Mouse (Mus musculus) megakaryocyte, adult 5-6 weeks (primary cell): Measurements from ENCODE around the gene F2r. TPM values are rescaled to one million over a fixed set of nuclear protein-coding genes. Genes with fewer than 3 reads are reported as not detected.

Experiments used
- ATAC-seq: 2 replicates; pipeline ENCODE4 v1.8.0; 2016; ENCODE audit warnings: mild to moderate bottlenecking, inconsistent platforms; ENCODE audit not compliant: poor library complexity, severe bottlenecking
- total RNA-seq, 2 experiments: library from RNA; stranded (forward) in 1 of 2; stranded (reverse) in 1 of 2; fragments of 153-499, 151-499 nt in 1 of 2; fragments of 221-1000, 200-1000 nt in 1 of 2; gene quantifications; 2 replicates each; pipeline versions ENCODE4 v1.2.3 to v1.2.4; 2015 to 2017

Gene F2r
- 1.1 and 2.1 TPM in 2 replicates for total RNA-seq (2015)
- 0.65 and 1.9 TPM in 2 replicates for total RNA-seq (2017)

DNA sequence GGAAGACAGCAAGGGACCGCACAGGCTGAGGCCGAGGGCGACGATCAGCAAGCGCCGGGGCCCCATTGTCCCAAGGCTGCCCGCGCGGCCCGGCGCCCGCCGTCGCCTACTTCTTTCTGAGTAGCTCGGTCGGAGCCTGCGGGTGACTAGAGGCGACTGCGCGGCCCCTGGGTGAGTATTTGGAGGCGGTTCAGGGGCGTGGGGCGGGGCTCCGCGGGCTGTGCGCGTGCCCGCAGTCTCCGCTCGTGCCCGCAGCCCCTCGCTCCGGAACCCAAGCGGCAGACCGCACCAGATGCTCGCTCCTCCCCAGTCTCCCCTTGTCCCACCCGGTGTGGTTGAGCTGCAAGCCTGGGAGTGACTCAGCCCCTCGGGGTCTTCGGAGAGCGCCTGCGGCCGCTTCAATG lies at the start of gene F2r:
Gene F2r (minus strand): TSS at position 179 of the 404 bp plus-strand sequence.
- peak; percentile 95 for ATAC-seq

DNA sequence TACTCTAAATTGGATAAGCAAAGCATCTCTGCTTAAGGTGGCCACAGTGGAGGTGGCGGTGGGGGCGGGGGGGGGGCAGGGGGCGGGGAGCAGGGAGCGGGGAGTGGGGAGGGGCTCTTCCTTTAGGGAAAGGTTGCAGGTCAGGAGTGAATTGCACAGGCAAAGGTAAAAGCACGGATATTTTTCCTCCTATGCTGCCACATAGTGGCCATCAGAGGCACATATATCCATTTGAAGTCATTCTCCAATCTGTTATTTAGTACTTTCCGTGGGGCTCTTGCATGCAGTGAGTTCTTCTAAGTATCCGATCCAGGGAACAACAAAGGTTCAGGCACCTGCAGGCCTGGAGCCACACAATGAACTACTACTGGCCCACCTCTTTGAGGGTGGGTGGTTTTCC lies 49.0 kb upstream of the F2r start:
- no peak for ATAC-seq

DNA sequence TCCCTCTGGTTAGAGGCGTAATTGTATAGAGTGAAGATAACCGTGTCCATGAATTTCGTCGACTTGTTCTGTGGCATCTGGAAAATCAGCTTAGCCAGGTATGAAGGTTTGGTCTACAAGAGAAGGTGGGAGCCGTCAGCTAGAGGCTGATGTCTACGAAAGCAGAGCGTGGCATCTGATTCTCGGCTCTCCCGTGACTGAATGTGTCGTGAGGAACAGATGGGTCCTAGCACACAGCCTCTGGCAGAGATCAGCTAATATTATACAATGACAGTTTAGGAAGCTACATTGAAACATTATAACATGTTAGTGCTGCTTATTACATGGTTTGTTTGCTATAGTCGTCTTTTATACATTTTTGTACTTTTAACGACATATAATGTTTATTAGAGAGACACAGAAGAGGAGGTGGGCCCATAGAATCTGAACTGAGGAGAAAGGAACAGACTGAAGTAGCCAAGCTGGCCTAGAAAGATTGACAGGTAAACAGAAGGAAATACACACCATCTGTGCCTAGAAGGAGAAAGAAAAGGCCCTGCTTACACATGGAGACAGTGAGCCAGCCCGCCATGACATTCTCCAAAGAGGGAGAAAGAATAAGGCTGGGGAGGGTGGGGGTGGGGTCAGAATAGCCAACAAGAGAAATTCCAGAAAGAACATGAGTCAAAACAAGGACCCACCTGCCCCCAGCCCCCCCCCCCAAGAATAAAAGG lies 47.5 kb upstream of the F2r start:
- ATAC-seq, result no peak

DNA sequence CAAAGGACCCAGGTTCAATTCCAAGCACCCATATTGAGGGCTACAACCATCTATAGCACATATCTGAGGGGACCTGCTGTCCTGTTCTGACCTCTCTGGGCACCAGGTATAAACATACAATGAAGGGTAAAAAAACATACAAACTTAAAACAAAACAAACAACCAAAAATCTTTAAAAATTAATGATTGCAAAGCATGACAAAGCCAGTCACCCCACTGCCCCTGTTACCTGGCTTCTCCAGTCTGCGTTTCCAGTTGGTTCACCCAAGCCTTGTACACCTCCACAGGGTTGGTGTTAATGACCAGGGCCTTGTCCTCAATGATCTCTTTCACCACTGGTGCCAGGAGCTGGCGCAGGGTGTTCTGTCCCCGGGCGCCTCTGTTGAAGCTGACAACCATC lies 45.5 kb upstream of the F2r start:
- no peak for ATAC-seq

DNA sequence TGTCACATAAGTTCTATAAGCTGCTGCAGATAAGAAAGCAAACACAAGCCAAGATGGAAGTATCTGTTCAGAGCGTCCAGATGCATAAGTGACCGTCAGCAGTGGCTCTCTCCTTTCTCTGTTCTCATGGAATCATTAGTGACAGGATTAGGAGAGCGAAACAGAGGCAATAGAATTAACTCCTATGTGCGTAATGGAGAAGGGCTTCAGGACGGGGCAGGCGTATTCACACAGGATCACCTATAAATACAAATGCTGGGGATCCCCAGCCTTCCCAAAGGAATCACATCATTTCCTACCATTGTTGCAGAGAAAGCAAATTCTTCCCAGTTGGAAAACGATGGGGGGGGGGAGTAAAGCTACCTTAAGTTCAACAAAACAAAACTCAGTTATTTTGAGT lies 41.1 kb upstream of the F2r start:
- no peak for ATAC-seq

DNA sequence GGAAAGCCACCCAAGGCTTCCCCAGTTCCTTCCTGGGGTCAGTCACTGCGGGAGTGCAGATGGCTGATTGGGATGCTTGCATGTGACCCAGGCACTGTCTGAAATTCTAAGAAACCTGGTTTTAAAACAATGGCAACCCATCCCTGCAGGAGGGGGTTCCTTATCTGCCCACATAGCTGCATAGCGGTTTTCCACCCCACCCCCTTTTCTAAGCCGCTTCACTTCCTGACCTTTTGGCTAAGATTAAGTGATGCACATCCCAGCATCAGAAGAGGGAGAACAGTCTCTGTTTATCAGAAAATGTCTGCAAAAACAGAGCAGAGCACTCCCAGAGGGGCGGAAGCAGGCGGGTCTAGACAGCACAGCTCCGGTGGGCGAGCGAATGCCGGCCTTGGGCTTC lies 38.9 kb upstream of the F2r start:
- ATAC-seq, result 0 out of 2 replicates have a peak, but pooled peaks have one; percentile 30

DNA sequence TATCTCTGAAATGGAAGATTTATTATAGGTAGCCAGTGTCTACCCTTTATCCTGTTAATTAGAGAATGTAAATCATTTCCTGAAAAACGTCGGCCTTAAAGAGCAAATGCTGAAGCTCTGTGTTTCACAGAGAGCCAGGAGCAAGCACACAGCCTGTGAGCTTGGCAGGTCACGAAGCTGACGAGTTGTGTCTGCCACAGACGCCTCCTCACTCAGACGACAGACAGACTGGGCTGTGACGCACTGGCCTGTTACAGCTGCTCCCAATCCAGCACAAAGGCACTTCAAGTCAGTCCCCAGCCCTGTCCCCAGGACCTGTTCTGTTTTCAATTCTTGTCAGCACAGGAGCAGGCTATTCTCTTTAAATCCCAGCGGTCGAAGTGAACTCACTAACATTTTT lies 37.0 kb upstream of the F2r start:
- ATAC-seq, result no peak

DNA sequence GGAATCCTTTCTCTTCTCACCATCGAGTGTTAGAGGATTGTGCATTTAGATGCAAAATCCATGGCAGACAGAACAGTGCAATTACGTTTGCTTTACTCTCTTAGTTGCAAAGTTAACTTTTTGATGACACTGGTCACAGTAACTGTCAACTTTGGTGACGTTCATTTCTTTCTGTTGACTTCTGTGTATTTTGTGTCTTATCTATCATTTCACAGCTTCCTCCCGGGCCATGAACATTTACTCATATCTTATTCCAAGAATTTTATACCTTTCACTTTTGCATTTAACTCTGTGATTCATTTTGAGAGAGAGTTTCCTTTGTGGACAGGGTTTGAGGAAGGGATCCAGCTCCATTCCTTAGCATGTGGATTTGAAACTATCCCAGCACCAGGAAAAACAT lies 35.4 kb upstream of the F2r start:
- ATAC-seq, result no peak

DNA sequence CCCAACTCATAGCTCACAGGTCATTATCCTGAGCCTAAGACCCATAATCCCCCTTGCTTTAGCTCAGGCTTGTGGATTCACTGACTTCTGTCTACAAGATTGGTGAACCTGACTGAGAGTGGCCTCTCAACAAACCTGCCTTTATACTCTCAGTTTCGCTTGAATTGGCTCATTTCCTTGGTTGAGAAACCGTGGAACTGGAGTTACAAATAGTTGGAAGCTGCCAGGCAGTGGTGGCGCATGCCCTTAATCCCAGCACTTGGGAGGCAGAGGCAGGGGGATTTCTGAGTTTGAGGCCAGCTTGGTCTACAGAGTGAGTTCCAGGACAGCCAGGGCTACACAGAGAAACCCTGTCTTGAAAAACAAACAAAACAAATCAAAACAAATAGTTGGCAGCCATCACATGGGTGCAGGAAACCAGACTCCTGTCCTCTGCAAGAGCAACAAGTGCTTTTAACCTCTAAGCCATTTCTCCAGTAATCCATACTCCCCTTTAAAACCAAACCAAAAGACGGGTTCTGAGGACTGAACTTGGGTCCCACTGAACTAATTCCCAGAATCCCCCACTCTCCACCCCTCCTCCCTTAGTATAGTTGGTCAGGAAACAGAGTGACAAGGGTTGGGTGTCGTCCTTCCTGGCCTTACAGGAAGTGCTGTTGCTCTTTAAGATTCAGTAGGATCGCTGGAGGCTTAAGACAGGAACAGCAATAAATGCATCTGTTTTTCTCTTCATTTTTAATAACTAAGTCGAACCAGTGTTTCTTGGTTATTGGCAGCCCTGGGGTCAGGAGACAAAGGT lies 33.8 kb upstream of the F2r start:
- ATAC-seq, result no peak

DNA sequence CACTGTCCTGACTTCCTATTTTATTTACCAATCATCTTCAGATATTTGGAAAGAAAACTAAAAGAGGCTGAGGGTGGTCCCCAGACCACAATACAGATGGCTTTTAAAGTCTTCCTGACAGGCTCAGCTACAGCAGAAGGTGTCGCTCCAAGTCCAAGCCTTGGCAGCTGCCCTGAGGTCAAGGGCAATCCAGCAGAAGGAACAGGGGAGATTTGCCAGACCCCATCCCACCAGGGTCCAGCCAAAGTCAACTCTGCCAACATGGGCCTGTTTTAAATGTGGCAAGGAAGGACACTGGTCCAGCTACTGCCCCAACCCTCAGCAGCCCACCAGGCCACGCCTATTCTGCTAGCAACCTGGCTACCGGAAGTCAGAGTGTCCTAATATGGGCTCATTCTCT lies 31.7 kb upstream of the F2r start:
- ATAC-seq, result no peak

DNA sequence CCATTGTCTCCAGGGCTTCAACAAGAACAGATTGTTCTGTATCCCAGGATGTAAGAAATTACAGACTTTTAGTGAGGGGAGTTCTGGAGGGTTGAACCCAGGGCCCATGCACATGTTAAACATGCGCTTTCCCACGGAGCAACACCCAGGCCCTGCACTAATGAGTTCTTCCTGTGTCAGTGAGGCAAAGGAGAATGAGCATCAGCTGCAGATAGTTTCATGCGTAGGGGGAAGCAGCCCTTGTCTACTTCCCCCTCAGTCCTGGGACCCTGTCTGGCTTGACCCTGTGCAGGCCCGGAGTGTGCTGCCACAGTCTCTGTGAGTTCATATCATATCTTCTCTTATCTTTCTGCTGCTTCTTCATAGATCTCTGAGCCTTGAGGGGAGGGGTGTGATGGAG lies 29.0 kb upstream of the F2r start:
- no peak for ATAC-seq

DNA sequence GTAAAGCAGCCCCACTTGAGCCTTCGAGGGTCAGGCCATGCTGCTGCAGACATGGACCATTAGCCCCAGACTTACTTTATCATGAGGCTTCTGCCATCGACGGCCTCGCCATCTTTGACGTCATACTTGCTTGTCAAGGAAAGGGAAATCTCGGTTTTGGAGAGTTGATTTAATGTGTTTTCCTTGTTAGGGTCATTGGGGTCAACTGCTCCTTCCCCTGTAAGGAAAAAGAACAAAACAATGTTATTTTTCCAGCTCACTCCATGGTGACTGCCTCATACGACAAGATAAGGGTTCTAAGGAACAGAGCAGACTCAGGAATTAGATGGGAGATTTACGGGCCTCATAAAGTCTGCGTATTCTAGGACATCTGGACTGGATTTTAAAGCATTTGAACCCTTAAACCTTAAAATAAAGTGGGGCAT lies 28.4 kb upstream of the F2r start:
- ATAC-seq, result no peak

DNA sequence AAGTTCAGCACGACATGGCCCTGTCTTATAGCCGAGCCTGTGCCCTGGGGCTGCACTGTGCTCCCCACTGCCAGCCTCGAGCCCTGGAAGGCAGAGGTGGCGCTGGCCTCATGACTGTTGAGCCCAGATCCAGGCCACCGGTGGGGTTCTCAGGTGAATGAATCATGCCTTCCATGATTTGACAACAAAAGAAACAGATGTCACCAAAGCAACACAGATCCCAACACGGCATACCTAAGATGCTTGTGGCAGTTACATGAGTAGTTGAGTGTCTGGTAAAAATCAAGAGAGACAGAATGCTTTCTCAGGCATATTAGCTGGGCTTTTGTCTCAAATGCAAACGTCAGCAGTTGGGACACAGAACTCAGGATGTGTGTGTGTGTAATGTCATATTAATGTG lies 25.5 kb upstream of the F2r start:
- no peak for ATAC-seq

DNA sequence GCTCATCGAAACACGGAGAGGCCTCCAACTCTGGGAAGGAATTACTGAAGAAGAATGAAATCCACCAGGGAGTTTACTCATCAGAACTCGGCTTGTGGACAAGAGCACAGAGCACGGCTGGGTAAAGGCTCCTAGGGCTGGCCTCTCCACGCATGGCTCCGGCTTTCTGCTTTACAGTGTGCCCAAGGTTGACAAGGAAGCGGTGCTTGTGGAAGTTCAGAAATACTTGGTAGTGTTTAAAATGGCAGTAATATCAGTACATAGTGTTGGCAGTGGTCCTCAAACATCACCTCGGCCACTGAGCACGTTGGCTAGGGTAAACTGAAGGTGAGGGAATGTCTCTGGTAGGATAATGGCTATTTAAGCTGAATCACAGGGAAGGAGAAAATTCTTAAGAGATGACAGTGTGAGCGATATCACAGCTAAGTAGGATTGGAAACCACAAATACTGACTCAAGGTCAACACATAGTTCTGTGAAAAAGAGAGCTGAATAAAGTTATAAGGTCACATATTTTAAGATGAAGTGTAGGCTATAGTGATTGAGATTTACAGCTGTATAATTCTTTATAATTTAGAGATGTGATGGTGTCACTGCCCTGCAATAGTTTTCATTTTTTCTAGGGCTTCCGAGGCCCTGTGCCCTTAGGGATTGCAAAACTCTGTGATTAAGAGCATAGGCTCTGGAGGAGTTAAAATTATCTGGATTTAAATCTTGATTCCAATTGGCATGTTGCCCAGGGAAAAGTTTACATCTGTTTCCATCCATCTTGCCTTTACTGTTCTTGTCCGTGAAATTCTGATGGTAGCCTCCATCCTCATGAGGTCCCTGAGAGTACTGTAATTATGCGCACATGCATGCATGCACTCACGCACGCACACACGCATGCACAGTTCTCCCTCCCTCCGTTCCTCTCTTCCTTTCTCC lies 23.0 kb upstream of the F2r start:
- ATAC-seq, result no peak

DNA sequence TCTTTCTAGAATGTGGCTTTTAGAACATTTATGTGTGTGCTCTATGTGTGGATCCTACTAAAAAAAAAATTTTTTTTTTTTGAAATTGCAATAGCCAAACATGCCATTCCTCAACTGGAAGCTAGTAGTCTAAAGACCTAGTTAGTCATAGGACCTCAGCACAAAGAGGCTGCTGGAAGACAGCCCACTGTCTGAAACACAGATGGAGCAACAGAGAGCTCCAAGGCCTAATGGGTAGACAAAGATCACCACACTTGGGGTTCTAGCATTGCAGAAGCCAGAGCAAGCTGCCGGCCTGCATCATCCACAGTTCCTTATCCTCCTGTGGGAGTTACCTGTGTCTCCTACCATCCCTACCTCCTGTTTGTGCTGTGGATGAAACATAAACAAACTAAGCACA lies 22.1 kb upstream of the F2r start:
- no peak for ATAC-seq

DNA sequence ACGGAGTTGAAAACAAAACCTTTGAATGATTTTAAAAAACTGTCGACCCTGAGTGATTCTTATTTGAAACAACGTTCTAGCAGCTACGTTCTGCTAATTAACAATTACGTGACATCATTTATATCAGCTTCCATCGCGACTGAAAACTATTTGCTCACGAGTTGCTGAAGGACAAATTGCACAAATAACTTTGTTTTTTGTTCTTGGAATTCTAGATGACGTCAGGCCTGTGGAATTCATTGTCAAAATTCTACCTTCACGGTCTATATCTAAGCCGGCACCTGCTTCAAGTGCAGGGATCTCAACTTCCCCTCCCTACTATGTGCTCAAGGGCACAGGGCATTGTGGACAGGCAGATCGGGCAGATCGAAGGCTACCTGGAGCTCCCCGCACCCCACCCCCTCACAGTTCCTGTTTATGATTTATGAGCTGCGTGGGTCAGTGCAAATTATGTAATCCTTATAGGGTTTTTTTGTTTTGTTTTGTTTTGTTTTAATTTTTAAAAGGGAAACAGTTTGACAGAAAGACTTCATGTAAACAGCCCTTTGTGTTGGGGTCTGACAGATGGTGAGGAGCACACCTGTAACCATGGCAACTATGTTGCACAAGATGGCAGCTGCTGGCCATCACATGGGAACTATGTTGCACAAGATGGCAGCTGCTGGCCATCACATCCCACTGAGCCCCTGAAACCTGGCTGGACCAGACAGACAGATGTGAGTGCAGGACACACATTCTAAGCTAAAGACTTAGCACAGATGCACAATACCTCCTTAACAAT lies 21.2 kb upstream of the F2r start:
- ATAC-seq, result no peak

DNA sequence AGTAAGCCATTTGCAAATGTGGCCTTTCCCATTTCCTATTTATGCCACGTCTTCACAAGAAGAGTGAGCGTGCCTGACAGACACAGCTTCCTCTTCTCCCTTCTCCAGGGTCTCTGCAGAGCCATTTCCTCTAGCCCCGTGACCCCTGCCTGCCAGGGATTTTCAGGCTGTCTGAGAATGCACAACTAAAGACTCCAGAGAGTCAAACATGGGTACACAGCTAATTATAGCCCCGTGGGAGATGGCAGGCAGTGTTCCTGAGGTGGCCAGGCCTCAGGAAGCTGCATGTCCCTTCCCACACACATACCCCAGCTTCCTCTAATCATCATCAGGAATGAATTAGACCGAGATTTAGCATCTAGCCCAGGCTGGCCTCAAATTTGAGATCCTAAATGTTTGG lies 20.6 kb upstream of the F2r start:
- ATAC-seq, result no peak

DNA sequence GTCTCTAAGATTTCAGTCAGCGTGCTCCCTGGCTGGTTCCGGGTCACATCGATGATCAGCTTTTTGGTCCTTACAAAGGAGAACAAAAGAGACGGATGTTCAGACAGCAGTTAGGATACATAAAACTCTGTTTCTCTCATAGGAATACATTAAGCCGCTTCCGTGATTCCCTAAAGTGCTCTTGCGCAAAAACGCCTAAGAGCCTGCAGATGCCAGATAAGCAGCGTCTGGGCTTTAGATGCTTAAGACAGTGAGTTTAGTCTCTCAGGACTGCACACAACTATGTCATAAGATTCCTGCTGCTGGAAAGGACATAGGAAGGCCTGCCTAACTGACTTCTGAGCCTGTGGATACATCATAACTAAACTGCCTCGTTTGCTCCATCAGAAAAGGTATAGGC lies 19.4 kb upstream of the F2r start:
- ATAC-seq, result no peak

DNA sequence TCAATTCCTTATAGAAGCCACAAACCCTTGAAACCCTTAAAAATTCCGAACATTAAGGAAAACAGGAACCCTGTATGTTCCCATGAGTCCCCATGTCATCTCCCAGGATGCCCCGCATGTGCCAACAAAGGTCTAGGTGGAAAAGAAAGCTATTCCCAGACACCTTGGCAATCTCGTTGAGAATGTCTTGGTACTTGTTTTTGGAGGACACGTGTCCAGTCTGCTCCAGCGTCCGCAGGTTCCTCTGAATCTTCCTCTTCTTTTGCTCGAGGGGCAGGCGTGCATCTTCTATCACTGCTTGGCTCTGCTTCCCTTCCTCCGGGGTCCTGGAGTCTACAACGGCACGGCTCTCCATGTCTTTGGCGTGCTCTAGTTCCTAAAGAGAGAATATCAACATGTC lies 17.0 kb upstream of the F2r start:
- ATAC-seq, result no peak

DNA sequence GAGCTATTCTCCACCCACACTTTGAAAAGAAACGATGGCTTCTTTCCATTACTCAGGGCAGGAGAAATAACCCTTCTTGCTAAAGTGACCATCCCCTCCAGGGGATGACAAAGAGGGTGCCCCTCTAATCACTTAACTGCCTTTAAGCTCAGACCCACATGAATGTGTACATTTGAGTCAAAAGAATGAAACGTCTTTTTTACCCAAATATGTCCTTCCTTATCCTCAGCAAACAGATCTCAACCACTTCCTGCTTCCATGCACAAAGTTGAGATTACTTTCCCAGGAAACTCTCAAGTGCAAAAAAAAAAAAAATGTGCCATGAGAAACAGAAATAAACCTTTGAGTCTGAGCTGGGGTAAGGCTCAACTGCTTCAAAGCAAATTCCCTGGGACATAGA lies 16.2 kb upstream of the F2r start:
- no peak for ATAC-seq

DNA sequence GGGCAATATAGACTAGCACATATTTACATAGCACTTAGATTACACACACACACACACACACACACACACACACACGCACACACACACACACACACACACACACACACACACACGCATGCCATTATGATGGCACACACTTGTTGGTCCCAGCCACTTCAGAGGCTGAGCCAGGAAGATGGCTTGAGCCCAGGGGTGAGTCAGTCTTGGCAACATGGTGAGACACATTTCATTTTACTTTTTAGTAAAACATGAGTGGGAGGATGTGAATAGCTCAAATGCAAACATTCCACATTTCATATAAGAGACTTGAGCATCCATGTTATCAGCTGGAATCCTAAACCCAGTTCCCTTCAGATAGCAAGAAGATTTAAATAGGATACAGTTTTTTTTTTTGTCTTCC lies 15.1 kb upstream of the F2r start:
- no peak for ATAC-seq
